Mouse (Mus musculus) layer of hippocampus, adult 11-12 months (tissue): ENCODE data around the gene Chrd.

Source experiments
- DNase-seq: peaks from one replicate; pipeline ENCODE4 v3.0.0; 2022; ENCODE audit warnings: low spot score

The Chrd gene

GRCm38 (mm10) chr16:20732925-20733730 is at the start of gene Chrd:
TSS of gene Chrd (plus strand) at chr16:20733127.
- DNase-seq, result no peak

- DNase-seq, result no peak
These were observed 42.2 kb upstream of the Chrd start for GRCm38 (mm10) chr16:20690774-20691173.

GRCm38 (mm10) chr16:20691617-20692016 is 41.3 kb upstream of the Chrd start:
- DNase-seq, result no peak

- DNase-seq, result no peak
These were observed 40.5 kb upstream of the Chrd start for GRCm38 (mm10) chr16:20692241-20692965.

- peak; percentile 94 for DNase-seq
These were observed 39.7 kb upstream of the Chrd start, which contains the start of gene Fam131a for GRCm38 (mm10) chr16:20693111-20693701. TSS of gene Fam131a (plus strand) at chr16:20693241.

GRCm38 (mm10) chr16:20694781-20695180 is 38.1 kb upstream of the Chrd start:
- DNase-seq, result peak; percentile 80

GRCm38 (mm10) chr16:20695622-20696323 is 37.2 kb upstream of the Chrd start:
- DNase-seq, result peak; percentile 97

GRCm38 (mm10) chr16:20699266-20699665 is 33.7 kb upstream of the Chrd start:
- DNase-seq, result no peak

- no peak for DNase-seq
These were observed 32.9 kb upstream of the Chrd start for GRCm38 (mm10) chr16:20700036-20700435.

GRCm38 (mm10) chr16:20701316-20701715 is 31.6 kb upstream of the Chrd start:
- no peak for DNase-seq

GRCm38 (mm10) chr16:20701729-20702521 is 31.0 kb upstream of the Chrd start:
- DNase-seq, result no peak

GRCm38 (mm10) chr16:20702522-20702893 is 30.4 kb upstream of the Chrd start:
- peak; percentile 80 for DNase-seq

- no peak for DNase-seq
These were observed 29.9 kb upstream of the Chrd start for GRCm38 (mm10) chr16:20703071-20703470.

GRCm38 (mm10) chr16:20703699-20704400 is 29.1 kb upstream of the Chrd start:
- no peak for DNase-seq

- DNase-seq, result no peak
These were observed 27.1 kb upstream of the Chrd start for GRCm38 (mm10) chr16:20705786-20706185.

- no peak for DNase-seq
These were observed 26.4 kb upstream of the Chrd start for GRCm38 (mm10) chr16:20706407-20707055.

- no peak for DNase-seq
These were observed 24.5 kb upstream of the Chrd start for GRCm38 (mm10) chr16:20708220-20708938.

GRCm38 (mm10) chr16:20708939-20709734 is 23.8 kb upstream of the Chrd start:
- DNase-seq, result no peak

- DNase-seq, result no peak
These were observed 22.6 kb upstream of the Chrd start for GRCm38 (mm10) chr16:20710370-20710769.
